Mouse (Mus musculus): ENCODE measurements around the gene Fancd2. TPM values are rescaled to one million over a fixed set of nuclear protein-coding genes. Genes with fewer than 3 reads are reported as not detected.

The Fancd2 gene
- polyA plus RNA-seq, 1 experiment from 2014 or later: 2.5 TPM

DNA sequence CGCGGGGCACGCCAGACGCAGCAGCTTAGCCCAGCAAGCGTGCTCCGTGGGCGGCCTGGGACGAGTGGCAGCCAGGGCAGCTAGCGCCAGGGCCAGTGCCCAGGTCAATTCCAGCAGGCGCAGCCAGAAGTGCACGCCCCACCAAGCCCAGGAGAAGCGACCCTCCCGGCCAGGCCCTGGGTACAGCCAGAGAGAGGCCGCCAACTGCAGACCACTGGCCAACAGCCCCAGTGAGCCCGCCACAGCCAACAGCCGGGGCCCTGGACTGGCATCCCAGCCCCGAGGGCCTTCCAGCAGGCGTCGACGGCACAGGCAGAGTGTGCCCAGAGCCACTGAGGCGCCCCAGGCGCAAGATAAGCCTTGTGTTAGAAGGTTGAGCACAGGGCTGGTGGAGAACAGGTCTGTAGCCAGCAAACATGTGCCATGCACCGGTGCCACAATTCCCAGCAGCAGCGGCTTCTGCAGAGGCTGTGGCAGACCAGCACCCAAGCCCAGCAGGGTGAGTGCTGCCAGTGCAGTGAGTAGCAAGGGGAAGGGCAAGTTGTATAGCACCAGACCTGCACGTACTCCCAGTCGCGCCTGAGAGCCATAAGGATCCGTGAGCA is 36.3 kb upstream of the Fancd2 start:
- Histone ChIP-seq H3K36me3 (replicated peaks; ENCODE audit: control insufficient read depth, insufficient read depth) (peaks cover 39% of the 10 kb centered on the region), H3K4me3 (replicated peaks; ENCODE audit: low read length) (peak overlapping the region; percentile 32), H3K9ac (0 out of 2 replicates have a peak overlapping the region, but pooled peaks have one; percentile 46), H3K27me3 (ENCODE audit: control insufficient read depth, insufficient read depth, low read length) (peaks cover 7% of the 10 kb centered on the region), H3K4me2 (replicated peaks) (peak overlapping the region; percentile 55), H3K27ac (no peak overlapping the region), H3K4me1 (replicated peaks; ENCODE audit: control insufficient read depth, insufficient read depth, low read length) (0 out of 2 replicates have a peak, but pooled peaks cover 7% of the 10 kb centered on the region), H3K9me3 (ENCODE audit: control insufficient read depth, low read length) (no peaks in the 10 kb centered on the region)
- 54% methylated on average over 28 of the region's 28 CpGs for WGBS
- no peak for ATAC-seq (ENCODE audit: low FRiP score)
- DNase-seq (ENCODE audit: low spot score): no peak

DNA sequence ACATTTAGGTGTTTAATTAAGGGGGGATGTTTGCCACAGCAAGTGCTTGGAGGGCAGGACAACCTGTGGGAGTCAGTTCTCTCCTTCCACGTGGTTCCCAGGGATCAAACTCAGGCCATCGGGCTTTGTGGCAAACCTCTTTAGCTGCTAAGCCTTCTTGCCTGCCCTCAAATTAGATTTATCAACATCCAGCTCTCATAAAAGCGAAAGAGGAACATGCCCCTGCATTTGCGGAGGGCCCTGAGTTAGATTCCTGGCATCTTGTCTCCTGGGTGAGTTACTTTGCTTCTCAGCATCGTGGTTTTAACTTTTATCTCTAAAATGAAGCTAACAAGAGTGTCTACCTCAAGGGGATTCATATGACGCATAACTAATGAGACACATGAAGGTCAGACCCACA is 32.1 kb upstream of the Fancd2 start:
- H3K9ac ChIP-seq: no peak overlapping the region
- peaks cover 7% of the 10 kb centered on the region for H3K27me3 ChIP-seq (ENCODE audit: control insufficient read depth, insufficient read depth, low read length)
- 0 out of 2 replicates have a peak, but pooled peaks cover 7% of the 10 kb centered on the region for H3K4me1 ChIP-seq (replicated peaks; ENCODE audit: control insufficient read depth, insufficient read depth, low read length)
- no peaks in the 10 kb centered on the region for H3K9me3 ChIP-seq (ENCODE audit: control insufficient read depth, low read length)
- H3K27ac ChIP-seq: no peak overlapping the region
- H3K36me3 ChIP-seq (replicated peaks; ENCODE audit: control insufficient read depth, insufficient read depth): 0 out of 2 replicates have a peak, but pooled peaks cover 8% of the 10 kb centered on the region
- ATAC-seq (ENCODE audit: low FRiP score) (no peak), DNase-seq (ENCODE audit: low spot score) (no peak)
- H3K4me2 ChIP-seq (replicated peaks): no peak overlapping the region
- WGBS: 84% methylated on average over 6 of the region's 6 CpGs
- no peak overlapping the region for H3K4me3 ChIP-seq (replicated peaks; ENCODE audit: low read length)

DNA sequence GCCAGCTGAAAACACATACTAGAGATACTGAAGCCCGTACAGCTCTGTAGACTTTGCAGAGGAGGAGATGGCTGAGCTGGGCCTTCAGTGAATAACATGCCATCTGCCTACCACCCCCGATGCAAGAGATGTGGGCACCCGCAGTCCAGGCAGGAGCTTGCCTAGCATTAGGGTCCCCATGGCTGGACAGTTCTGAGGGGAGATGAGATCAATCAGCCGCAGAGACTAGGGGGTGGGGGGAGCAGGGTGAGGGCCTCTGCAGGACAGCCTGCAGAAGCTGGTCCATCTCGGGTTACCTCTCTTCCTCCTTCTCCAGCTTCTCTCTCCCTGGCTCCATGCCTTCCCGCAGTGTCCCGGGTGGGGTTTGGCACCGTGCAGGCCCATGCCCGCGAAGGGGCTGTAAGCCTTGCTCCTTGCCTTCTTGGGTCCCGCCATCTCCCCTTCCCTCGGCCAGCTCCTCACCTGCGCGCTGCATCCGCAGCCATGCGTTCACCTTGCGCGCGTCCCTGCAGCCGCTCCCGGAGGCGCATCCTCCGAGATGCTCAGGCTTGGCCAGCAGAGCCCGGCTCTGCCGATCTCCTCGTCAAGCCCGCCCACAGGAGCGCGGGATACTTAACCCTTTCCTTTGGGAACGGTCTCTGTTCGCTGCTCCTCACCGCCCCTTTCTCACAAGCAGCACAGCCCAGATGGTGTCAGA is 29.9 kb upstream of the Fancd2 start, which contains the start of gene Prrt3:
Gene Prrt3 (minus strand): TSS at position 544 of the 697 bp plus-strand sequence.
- Histone ChIP-seq H3K27ac (peak within 1 kb of the TSS; percentile 8; the same call in 1 of the 2 replicates), H3K9me3 (ENCODE audit: control insufficient read depth, low read length) (no peaks in the 10 kb centered on the region), H3K9ac (peak within 1 kb of the TSS; percentile 63), H3K4me1 (replicated peaks; ENCODE audit: control insufficient read depth, insufficient read depth, low read length) (no peaks in the 10 kb centered on the region), H3K4me3 (replicated peaks; ENCODE audit: low read length) (peak within 1 kb of the TSS; percentile 45), H3K4me2 (replicated peaks) (peak within 1 kb of the TSS; percentile 55), H3K27me3 (ENCODE audit: control insufficient read depth, insufficient read depth, low read length) (no peaks in the 10 kb centered on the region), H3K36me3 (replicated peaks; ENCODE audit: control insufficient read depth, insufficient read depth) (0 out of 2 replicates have a peak, but pooled peaks cover 4% of the 10 kb centered on the region)
- WGBS: 2% methylated on average over 32 of the region's 32 CpGs
- peak; percentile 66 for DNase-seq (ENCODE audit: low spot score)
- peak; percentile 89 for ATAC-seq (ENCODE audit: low FRiP score)

DNA sequence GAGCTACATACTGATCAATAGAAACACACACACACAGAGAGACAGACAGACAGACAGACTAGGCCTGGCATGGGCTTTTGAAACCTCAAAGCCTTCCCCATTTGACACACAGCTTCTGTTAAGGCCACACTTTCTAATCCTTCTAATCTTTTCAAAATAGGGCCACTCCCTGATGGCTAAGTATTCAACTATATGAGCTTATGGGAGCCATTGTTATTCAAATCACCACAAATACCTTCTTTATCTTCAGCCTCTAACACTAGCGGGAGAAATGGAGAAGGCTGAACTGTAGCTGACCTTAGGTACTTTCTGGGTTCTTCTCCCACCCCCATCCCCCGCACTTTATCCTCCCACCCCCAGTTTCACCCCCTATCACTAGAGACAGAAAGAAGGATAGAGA is 28.7 kb upstream of the Fancd2 start:
- DNase-seq (ENCODE audit: low spot score) (no peak), ATAC-seq (ENCODE audit: low FRiP score) (no peak)
- no peaks in the 10 kb centered on the region for H3K27me3 ChIP-seq (ENCODE audit: control insufficient read depth, insufficient read depth, low read length)
- no peak overlapping the region for H3K9ac ChIP-seq
- H3K4me2 ChIP-seq (replicated peaks): no peak overlapping the region
- H3K36me3 ChIP-seq (replicated peaks; ENCODE audit: control insufficient read depth, insufficient read depth): no peaks in the 10 kb centered on the region
- H3K27ac ChIP-seq: no peak overlapping the region
- WGBS: 70% methylated on average over 2 of the region's 2 CpGs
- H3K9me3 ChIP-seq (ENCODE audit: control insufficient read depth, low read length): no peaks in the 10 kb centered on the region
- no peak overlapping the region for H3K4me3 ChIP-seq (replicated peaks; ENCODE audit: low read length)
- H3K4me1 ChIP-seq (replicated peaks; ENCODE audit: control insufficient read depth, insufficient read depth, low read length): no peaks in the 10 kb centered on the region

DNA sequence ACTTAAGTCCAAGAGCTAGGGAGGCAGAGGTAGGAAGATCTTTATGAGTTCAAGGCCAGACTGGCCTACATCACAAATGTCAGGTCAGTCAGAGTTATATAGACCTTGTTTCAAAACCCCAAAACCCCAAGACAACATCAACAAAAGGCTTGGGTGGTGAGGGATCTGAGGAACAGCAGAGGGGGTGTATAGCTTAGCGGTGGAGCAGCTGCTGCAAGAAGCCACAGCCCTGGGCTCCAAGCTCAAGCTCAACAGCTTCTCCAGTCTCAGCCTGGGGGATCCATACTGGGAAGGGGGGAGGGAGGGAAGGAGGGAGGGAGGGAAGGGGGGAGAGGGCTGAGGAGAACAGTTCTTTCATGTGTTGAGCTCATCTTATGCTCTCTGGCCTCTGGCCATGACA is 25.8 kb upstream of the Fancd2 start:
- no peak overlapping the region for H3K4me3 ChIP-seq (replicated peaks; ENCODE audit: low read length)
- no peak for DNase-seq (ENCODE audit: low spot score)
- H3K9me3 ChIP-seq (ENCODE audit: control insufficient read depth, low read length): no peaks in the 10 kb centered on the region
- no peak overlapping the region for H3K9ac ChIP-seq
- H3K27ac ChIP-seq: no peak overlapping the region
- H3K27me3 ChIP-seq (ENCODE audit: control insufficient read depth, insufficient read depth, low read length): no peaks in the 10 kb centered on the region
- H3K4me2 ChIP-seq (replicated peaks): no peak overlapping the region
- 82% methylated on average over 1 of the region's 1 CpGs for WGBS
- H3K4me1 ChIP-seq (replicated peaks; ENCODE audit: control insufficient read depth, insufficient read depth, low read length): 0 out of 2 replicates have a peak, but pooled peaks cover 3% of the 10 kb centered on the region
- ATAC-seq (ENCODE audit: low FRiP score): no peak
- H3K36me3 ChIP-seq (replicated peaks; ENCODE audit: control insufficient read depth, insufficient read depth): no peaks in the 10 kb centered on the region

DNA sequence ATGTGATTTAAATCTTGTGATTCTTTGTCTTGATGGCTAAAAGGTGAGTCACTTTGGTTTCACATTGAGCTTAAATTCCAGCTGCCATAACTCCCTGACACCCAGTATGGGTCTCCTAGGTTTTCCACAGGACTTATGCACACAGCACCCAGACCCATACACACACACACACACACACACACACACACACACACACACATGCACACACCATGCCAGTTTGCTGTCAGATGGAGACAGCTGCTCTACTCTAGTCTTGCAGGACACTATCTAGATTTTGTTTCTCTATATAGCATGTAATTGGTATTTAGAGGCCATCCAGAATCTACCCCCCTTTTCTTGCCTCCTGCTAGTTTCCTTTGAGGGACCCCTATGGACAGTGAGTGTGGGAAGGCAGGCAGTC is 24.4 kb upstream of the Fancd2 start:
- Histone ChIP-seq H3K9me3 (ENCODE audit: control insufficient read depth, low read length) (no peaks in the 10 kb centered on the region), H3K9ac (no peak overlapping the region), H3K27me3 (ENCODE audit: control insufficient read depth, insufficient read depth, low read length) (no peaks in the 10 kb centered on the region), H3K36me3 (replicated peaks; ENCODE audit: control insufficient read depth, insufficient read depth) (no peaks in the 10 kb centered on the region), H3K4me2 (replicated peaks) (no peak overlapping the region), H3K4me3 (replicated peaks; ENCODE audit: low read length) (no peak overlapping the region), H3K27ac (no peak overlapping the region), H3K4me1 (replicated peaks; ENCODE audit: control insufficient read depth, insufficient read depth, low read length) (0 out of 2 replicates have a peak, but pooled peaks cover 3% of the 10 kb centered on the region)
- DNase-seq (ENCODE audit: low spot score) (no peak), ATAC-seq (ENCODE audit: low FRiP score) (no peak)

DNA sequence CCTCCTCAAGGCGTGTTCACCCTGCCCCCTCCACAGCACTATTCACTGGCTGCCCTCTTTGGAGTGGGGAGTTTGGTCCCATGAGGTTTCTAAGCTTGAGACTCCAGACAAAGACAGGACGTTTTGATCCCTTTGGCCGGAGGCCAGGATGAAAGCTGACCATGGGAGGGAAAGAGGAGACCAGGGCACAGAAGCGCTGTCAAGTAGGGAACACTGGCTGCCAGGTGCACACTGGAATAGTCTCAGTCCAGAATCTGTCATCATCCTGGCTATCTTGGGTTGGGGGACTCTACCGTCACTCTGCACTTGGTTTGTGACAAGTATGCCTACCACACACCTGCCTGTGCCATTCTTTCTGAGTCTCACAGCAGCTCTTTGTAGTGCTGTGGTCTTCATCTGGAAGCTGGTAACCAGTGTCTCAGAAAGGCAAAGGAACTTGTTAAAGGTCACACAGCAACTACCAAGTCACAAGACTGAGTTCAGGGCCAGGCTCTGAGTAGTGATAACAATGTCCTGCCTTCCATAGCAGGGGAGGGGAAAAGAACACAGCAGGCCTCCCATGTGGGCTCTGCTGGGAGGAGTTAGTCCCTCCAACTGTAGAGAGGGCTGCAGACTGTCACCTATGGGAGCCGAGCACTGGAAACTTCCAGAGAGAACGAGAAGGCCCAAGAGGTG is 23.1 kb upstream of the Fancd2 start:
- peaks cover 6% of the 10 kb centered on the region; the same call in 1 of the 2 replicates for H3K36me3 ChIP-seq (replicated peaks; ENCODE audit: control insufficient read depth, insufficient read depth)
- H3K9me3 ChIP-seq (ENCODE audit: control insufficient read depth, low read length): no peaks in the 10 kb centered on the region
- DNase-seq (ENCODE audit: low spot score) (no peak), ATAC-seq (ENCODE audit: low FRiP score) (no peak)
- no peak overlapping the region for H3K4me3 ChIP-seq (replicated peaks; ENCODE audit: low read length)
- no peak overlapping the region for H3K9ac ChIP-seq
- H3K4me2 ChIP-seq (replicated peaks): no peak overlapping the region
- H3K27me3 ChIP-seq (ENCODE audit: control insufficient read depth, insufficient read depth, low read length): no peaks in the 10 kb centered on the region
- H3K4me1 ChIP-seq (replicated peaks; ENCODE audit: control insufficient read depth, insufficient read depth, low read length): 0 out of 2 replicates have a peak, but pooled peaks cover 3% of the 10 kb centered on the region
- H3K27ac ChIP-seq: no peak overlapping the region
- WGBS: 60% methylated on average over 7 of the region's 7 CpGs

DNA sequence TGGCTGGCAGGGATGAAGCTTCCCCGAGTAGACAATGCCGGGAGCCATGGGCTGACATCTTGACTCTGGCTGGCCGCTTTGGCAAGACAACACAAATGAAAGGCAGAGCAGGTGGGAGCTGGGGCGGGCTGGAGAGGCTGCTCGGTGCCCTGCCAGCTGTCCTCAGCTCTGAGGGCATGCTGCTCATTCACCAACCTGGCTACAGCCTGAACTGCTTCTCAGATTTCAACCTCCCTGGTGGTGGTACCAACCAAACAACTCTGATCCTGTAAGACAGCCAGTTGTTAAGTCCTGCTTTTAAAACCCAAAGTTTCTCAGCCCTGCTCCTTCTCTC is 22.6 kb upstream of the Fancd2 start:
- WGBS: 43% methylated on average over 5 of the region's 5 CpGs

DNA sequence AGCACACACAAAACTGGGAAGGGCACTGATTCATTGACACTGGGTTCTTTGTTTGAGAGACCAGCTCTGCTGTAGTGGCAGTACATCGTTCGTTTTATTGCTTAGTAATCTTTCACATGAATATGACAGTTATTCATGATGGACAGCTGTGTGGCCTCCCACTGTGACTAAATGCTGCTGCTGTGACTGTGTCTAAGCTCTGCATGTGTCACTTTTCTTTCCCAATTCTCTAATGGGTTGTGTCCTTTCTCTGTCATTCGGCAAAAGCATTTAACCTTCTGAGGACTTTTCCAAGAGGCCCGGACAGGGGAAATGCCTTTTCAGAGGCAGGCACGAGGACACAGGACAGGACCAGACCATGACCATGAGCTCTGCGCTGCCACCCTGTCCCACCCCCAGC is 17.5 kb upstream of the Fancd2 start:
- WGBS: 94% methylated on average over 6 of the region's 6 CpGs
- H3K9ac ChIP-seq: no peak overlapping the region
- peaks cover 61% of the 10 kb centered on the region for H3K36me3 ChIP-seq (replicated peaks; ENCODE audit: control insufficient read depth, insufficient read depth)
- ATAC-seq (ENCODE audit: low FRiP score) (no peak), DNase-seq (ENCODE audit: low spot score) (no peak)
- H3K27ac ChIP-seq: no peak overlapping the region
- H3K27me3 ChIP-seq (ENCODE audit: control insufficient read depth, insufficient read depth, low read length): no peaks in the 10 kb centered on the region
- H3K9me3 ChIP-seq (ENCODE audit: control insufficient read depth, low read length): no peaks in the 10 kb centered on the region
- no peaks in the 10 kb centered on the region for H3K4me1 ChIP-seq (replicated peaks; ENCODE audit: control insufficient read depth, insufficient read depth, low read length)
- no peak overlapping the region for H3K4me3 ChIP-seq (replicated peaks; ENCODE audit: low read length)
- H3K4me2 ChIP-seq (replicated peaks): no peak overlapping the region

More for the DNA sequence above, 22.6 kb upstream of the Fancd2 start:
- no peaks in the 10 kb centered on the region for H3K9me3 ChIP-seq (ENCODE audit: control insufficient read depth, low read length)
- H3K27me3 ChIP-seq (ENCODE audit: control insufficient read depth, insufficient read depth, low read length): no peaks in the 10 kb centered on the region
- no peak for DNase-seq (ENCODE audit: low spot score)
- no peak overlapping the region for H3K4me2 ChIP-seq (replicated peaks)
- 0 out of 2 replicates have a peak, but pooled peaks cover 3% of the 10 kb centered on the region for H3K4me1 ChIP-seq (replicated peaks; ENCODE audit: control insufficient read depth, insufficient read depth, low read length)
- peaks cover 11% of the 10 kb centered on the region for H3K36me3 ChIP-seq (replicated peaks; ENCODE audit: control insufficient read depth, insufficient read depth)
- no peak overlapping the region for H3K27ac ChIP-seq
- no peak for ATAC-seq (ENCODE audit: low FRiP score)
- no peak overlapping the region for H3K4me3 ChIP-seq (replicated peaks; ENCODE audit: low read length)
- H3K9ac ChIP-seq: no peak overlapping the region

Data from hindbrain, embryonic 14.5 days (tissue).